Mouse (Mus musculus) CH12.LX (cell line): ENCODE measurements around the gene Zmynd10.

Experiments
- CHD2 ChIP-seq: IDR thresholded peaks from 2 replicates; pipeline ENCODE4 v1.6.1; 2011; ENCODE audit warnings: low read length, improper control_type of control experiment
- ELF1 ChIP-seq: IDR thresholded peaks from 2 replicates; pipeline ENCODE4 v1.6.1; 2014; ENCODE audit warnings: low read depth, mild to moderate bottlenecking, inconsistent platforms, low read length, improper control_type of control experiment
- ETS1 ChIP-seq: conservative IDR thresholded peaks from 2 replicates; pipeline ENCODE4 v1.6.1; 2012; ENCODE audit warnings: low read depth, mild to moderate bottlenecking, inconsistent platforms, low read length, improper control_type of control experiment, moderate library complexity
- MAFK ChIP-seq: IDR thresholded peaks from 2 replicates; pipeline ENCODE4 v1.6.1; 2011; ENCODE audit warnings: low read length, improper control_type of control experiment; ENCODE audit not compliant: insufficient replicate concordance
- MEF2A ChIP-seq: IDR thresholded peaks from 2 replicates; pipeline ENCODE4 v1.6.1; 2014; ENCODE audit warnings: low read depth, mild to moderate bottlenecking, inconsistent platforms, low read length, improper control_type of control experiment, borderline replicate concordance

DNA sequence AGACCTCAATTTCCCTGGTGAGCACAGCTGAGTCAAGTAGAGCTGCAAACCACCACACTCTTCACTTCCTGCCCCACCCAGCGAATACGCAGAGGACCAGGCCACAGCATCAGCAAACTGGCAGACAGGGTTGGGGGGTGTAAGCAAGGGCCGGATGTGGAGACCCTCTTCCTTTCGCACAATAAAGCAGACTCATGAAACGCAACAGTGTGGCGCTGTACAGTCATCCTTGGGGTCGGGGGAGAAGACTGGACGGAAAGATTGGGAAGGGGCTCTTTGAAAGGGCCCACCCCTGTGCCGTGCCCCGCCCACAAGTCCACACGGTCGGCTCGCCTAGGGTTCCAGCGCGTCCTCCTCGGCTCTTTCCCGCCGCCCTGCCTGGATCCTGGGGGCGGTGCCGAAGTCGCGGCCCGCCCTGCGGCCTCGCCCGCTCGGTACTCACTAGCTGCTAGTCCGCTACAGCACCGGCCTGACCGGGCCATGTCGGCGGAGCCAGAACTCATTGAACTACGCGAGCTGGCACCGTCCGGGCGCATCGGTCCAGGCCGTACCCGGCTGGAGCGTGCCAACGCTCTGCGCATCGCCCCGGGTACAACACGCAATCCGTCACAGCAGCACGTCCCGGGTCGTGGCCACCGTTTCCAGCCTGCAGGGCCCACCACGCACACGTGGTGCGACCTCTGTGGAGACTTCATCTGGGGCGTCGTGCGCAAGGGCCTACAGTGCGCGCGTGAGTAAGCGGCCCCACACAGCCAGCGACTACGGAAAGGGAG is 4.2 kb downstream of the Zmynd10 start, which contains the start of gene Rassf1:
- TF ChIP-seq MEF2A, result no peak
- TF ChIP-seq ELF1, result no peak
- no peak for TF ChIP-seq CHD2
- no peak for TF ChIP-seq MAFK
- no peak for TF ChIP-seq ETS1
